Mouse (Mus musculus): ENCODE measurements around the gene Ctdsp2. TPM values are rescaled to one million over a fixed set of nuclear protein-coding genes. Genes with fewer than 3 reads are reported as not detected.

Ctdsp2 gene
- polyA plus RNA-seq, 1 experiment from 2014 or later = 58.8 TPM

DNA sequence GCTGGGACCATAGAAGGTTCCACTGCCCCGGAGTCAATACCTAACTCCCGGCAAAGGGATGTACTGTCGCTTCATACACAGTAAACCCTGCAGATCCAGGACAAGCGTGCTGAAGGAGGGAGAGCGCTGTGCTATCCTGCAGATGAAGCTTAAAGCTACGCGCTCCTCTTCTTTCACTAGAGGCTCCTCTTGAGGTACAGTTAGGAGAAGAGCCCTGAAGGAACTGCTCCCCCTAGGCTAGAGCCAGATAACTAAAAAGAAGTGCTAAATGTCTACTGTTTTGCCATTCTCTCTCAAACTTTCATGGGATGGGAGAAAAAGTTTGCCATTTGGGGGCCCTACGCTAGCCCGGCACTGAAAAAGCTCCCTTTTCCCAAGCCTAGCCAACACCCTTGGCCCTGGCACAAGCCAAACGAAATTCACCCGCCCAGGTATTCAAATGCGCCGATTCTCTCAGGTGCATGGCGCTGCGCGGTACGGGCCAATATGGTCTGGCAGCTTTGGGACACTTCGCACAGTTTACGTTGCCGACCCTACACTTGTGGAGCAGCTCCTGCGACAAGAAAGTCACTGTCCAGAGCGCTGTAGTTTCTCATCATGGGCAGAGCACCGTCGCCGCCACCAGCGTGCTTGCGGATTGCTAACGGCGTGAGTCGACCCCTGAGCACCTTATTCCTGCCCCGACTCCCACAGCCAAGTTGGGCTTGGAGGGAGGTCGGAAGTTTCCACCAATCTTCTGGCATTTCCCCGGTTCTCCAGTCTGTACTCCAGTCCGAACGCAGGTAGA, 70.3 kb downstream of the Ctdsp2 start:
- Histone ChIP-seq H3K4me3 (ENCODE audit: low read depth, low read length) (peak overlapping the region; percentile 5; the same call in 1 of the 2 replicates), H3K4me2 (ENCODE audit: low read depth, low read length, severe bottlenecking) (peak overlapping the region; percentile 11; the same call in 1 of the 2 replicates), H3K9me3 (ENCODE audit: control insufficient read depth, low read length) (no peaks in the 10 kb centered on the region), H3K27ac (ENCODE audit: low read depth, low read length) (no peak overlapping the region), H3K4me1 (replicated peaks; ENCODE audit: control insufficient read depth, insufficient read depth, low read length) (peaks cover 6% of the 10 kb centered on the region; the same call in 1 of the 2 replicates), H3K27me3 (ENCODE audit: control insufficient read depth, insufficient read depth, low read length) (peaks cover 36% of the 10 kb centered on the region), H3K9ac (ENCODE audit: low read length) (no peak overlapping the region; the same call in none of the 2 replicates), H3K36me3 (ENCODE audit: control insufficient read depth, insufficient read depth, low read length) (no peaks in the 10 kb centered on the region)
- 4% methylated on average over 35 of the region's 35 CpGs for WGBS
- ATAC-seq (replicated peaks; ENCODE audit: low FRiP score) (no peak), DNase-seq (ENCODE audit: low spot score) (peak; percentile 52)

MicroRNAs encoded within 50 kb of the gene (microRNA counts, 519-probe panel; counts per million panel counts)
- microRNA mmu-miR-26a (3,473 counts per million, percentile 18 among the panel's probes with 10 or more counts), microRNA mmu-miR-546 (31.2 counts per million)

Small RNA genes lying within 50 kb of the gene (microRNA-seq; reads per million reads assigned to microRNA genes)
- gene Mir26a-2 (ENCODE audit: insufficient number of aligned reads) (57.2 reads per million, percentile 28 among the genes with 10 or more reads in this experiment), gene Mir546 (ENCODE audit: insufficient number of aligned reads) (not detected)

Other genes with a start within 250 kb of the Ctdsp2 start
- 15.5 and 23.2 TPM in 2 replicates for gene Atp23, start 77.4 kb upstream of the Ctdsp2 start, polyA plus RNA-seq (2014; fragmentation: Nextera tagmentation; extraction: Ambion mirVana)
- 0.08 and 0.32 TPM in 2 replicates for gene Avil, start 22.0 kb downstream of the Ctdsp2 start, polyA plus RNA-seq (2014; fragmentation: Nextera tagmentation; extraction: Ambion mirVana)
- 91.2 and 93.8 TPM in 2 replicates for gene Tsfm, start 52.1 kb downstream of the Ctdsp2 start, polyA plus RNA-seq (2014; fragmentation: Nextera tagmentation; extraction: Ambion mirVana)
- 42.5 and 44.0 TPM in 2 replicates for gene Mettl1, start 62.7 kb downstream of the Ctdsp2 start, polyA plus RNA-seq (2014; fragmentation: Nextera tagmentation; extraction: Ambion mirVana)
- 0.11 TPM in 1 of 2 replicates, not detected in the other for gene Eef1akmt3, start 62.8 kb downstream of the Ctdsp2 start, polyA plus RNA-seq (2014; fragmentation: Nextera tagmentation; extraction: Ambion mirVana)
- 0.23 TPM in 1 of 2 replicates, not detected in the other for gene Cyp27b1, start 69.5 kb downstream of the Ctdsp2 start, polyA plus RNA-seq (2014; fragmentation: Nextera tagmentation; extraction: Ambion mirVana)
- gene March9, start 81.5 kb downstream of the Ctdsp2 start, polyA plus RNA-seq (2014; fragmentation: Nextera tagmentation; extraction: Ambion mirVana) = 2.7 and 3.7 TPM in 2 replicates
- 2,945 and 3,022 TPM in 2 replicates for gene Cdk4, start 84.8 kb downstream of the Ctdsp2 start, polyA plus RNA-seq (2014; fragmentation: Nextera tagmentation; extraction: Ambion mirVana)
- 144 and 159 TPM in 2 replicates for gene Tspan31, start 91.5 kb downstream of the Ctdsp2 start, polyA plus RNA-seq (2014; fragmentation: Nextera tagmentation; extraction: Ambion mirVana)
- gene Agap2, start 96.6 kb downstream of the Ctdsp2 start, polyA plus RNA-seq (2014; fragmentation: Nextera tagmentation; extraction: Ambion mirVana) = 0.47 and 0.64 TPM in 2 replicates
- 51.1 and 57.9 TPM in 2 replicates for gene Os9, start 142.4 kb downstream of the Ctdsp2 start, polyA plus RNA-seq (2014; fragmentation: Nextera tagmentation; extraction: Ambion mirVana)
- 7.8 and 8.4 TPM in 2 replicates for gene B4galnt1, start 186.5 kb downstream of the Ctdsp2 start, polyA plus RNA-seq (2014; fragmentation: Nextera tagmentation; extraction: Ambion mirVana)
- gene Slc26a10, start 201.9 kb downstream of the Ctdsp2 start, polyA plus RNA-seq (2014; fragmentation: Nextera tagmentation; extraction: Ambion mirVana) = 0.93 and 1.1 TPM in 2 replicates
- gene Arhgef25, start 211.4 kb downstream of the Ctdsp2 start, polyA plus RNA-seq (2014; fragmentation: Nextera tagmentation; extraction: Ambion mirVana) = 31.6 and 33.5 TPM in 2 replicates
- 157 and 170 TPM in 2 replicates for gene Dtx3, start 217.0 kb downstream of the Ctdsp2 start, polyA plus RNA-seq (2014; fragmentation: Nextera tagmentation; extraction: Ambion mirVana)
- gene Pip4k2c, start 232.9 kb downstream of the Ctdsp2 start, polyA plus RNA-seq (2014; fragmentation: Nextera tagmentation; extraction: Ambion mirVana) = 16.4 and 17.2 TPM in 2 replicates